Mouse (Mus musculus) kidney, postnatal 0 days (tissue): ENCODE measurements around the gene Ndufv3. TPM values are rescaled to one million over a fixed set of nuclear protein-coding genes. Genes with fewer than 3 reads are reported as not detected.
"Not testable (repeated sequence)": the region's sequence is repeated elsewhere in the genome, so short reads cannot be mapped to it uniquely, and the experiment has no call there.

Source experiments
- ATAC-seq: fragments of 200-750 bp; cut with Nextera tagmentation; replicated peaks from 2 replicates; pipeline ENCODE4 v1.8.0; 2017; ENCODE audit warnings: low read depth, moderate number of reproducible peaks, moderate TSS enrichment, moderate library complexity; ENCODE audit not compliant: low FRiP score
- DNase-seq: peaks from one replicate; pipeline ENCODE4 v3.0.0-alpha.2; 2016; ENCODE audit warnings: low spot score
- H3K27ac ChIP-seq: fragments of 300-500 bp; sonication (generic); 2 replicates; pipeline ENCODE4 v1.5.1; 2014; ENCODE audit warnings: mild to moderate bottlenecking
- H3K27me3 ChIP-seq: fragments of 300-500 bp; sonication (generic); 2 replicates; pipeline ENCODE4 v1.6.1; 2014; ENCODE audit warnings: low read length, mixed read lengths; ENCODE audit not compliant: insufficient read depth
- H3K36me3 ChIP-seq: fragments of 300-500 bp; sonication (generic); 2 replicates; pipeline ENCODE4 v1.6.1; 2014; ENCODE audit warnings: low read length, mixed read lengths; ENCODE audit not compliant: insufficient read depth
- H3K4me1 ChIP-seq: fragments of 300-500 bp; sonication (generic); replicated peaks from 2 replicates; pipeline ENCODE4 v1.6.1; 2014; ENCODE audit warnings: antibody characterized with exemption, low read length, mixed read lengths; ENCODE audit not compliant: insufficient read depth
- H3K4me2 ChIP-seq: fragments of 300-500 bp; sonication (generic); 2 replicates; pipeline ENCODE4 v1.6.1; 2014; ENCODE audit warnings: mild to moderate bottlenecking, low read length, moderate library complexity, mixed read lengths
- H3K4me3 ChIP-seq: fragments of 300-500 bp; sonication (generic); replicated peaks from 2 replicates; pipeline ENCODE4 v1.5.1; 2014; ENCODE audit warnings: low read depth, low read length
- H3K9ac ChIP-seq: fragments of 300-500 bp; sonication (generic); 2 replicates; pipeline ENCODE4 v1.6.1; 2014; ENCODE audit warnings: low read depth, low read length
- H3K9me3 ChIP-seq: fragments of 300-500 bp; sonication (generic); replicated peaks from 2 replicates; pipeline ENCODE4 v1.6.1; 2016; ENCODE audit warnings: low read length, inconsistent platforms, mixed read lengths
- CTCF ChIP-seq: IDR thresholded peaks from 2 replicates; pipeline ENCODE4 v1.5.1; 2016; ENCODE audit warnings: antibody characterized with exemption, low read depth, mild to moderate bottlenecking, moderate library complexity
- WGBS: fragments of 180-500 bp; shearing (Covaris S2); extraction: QIAGEN DNeasy Blood & Tissue Kit; methylation state at CpG from one replicate; pipeline ENCODE4 v1.1.7; 2014; 5-methylcytosine and 5-hydroxymethylcytosine counted together
- polyA plus RNA-seq: library from polyadenylated mRNA; unstranded; fragments of >200 nt; fragmentation: Nextera tagmentation; extraction: Ambion mirVana; gene quantifications from 2 replicates; pipeline ENCODE4 v1.2.1, GENCODE M21; 2015

Ndufv3 gene
- polyA plus RNA-seq, 1 experiment from 2014 or later, result 364 TPM

DNA sequence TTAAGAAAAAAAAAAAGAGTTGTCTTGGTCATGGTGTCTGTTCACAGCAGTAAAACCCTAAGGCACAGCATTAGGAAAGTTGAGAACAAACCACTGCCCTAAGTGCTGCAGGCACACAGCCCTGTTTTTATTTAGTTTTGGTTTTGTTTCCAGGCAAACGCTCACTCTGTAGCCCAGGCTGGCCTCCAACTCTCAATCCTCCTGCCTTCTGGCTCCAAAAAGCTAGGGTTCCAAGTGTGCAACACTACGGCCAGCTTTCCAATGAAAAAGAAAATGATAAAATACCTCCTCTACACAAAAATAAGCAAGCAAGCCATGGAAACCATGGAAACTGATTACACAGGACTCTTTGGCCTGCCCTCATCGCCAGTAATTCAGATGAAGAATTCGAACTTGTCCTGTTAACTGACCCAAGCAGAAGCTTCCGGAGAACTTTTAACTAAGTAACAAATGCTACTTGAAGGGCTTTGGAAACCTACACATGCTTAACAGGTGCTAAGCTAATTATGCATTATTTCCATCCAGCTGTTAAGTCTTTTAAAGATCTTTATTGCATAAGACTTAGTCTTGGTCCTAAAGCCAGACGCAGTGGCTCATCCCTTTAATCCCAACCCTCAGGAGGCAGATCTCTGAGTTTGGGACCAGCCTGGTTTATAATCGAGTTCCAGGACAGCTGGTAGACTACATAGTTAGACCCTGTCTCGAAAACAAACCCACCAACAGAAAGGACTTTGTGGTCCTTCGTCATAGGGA, 26.7 kb downstream of the Ndufv3 start:
- H3K27ac ChIP-seq, result no peak overlapping the region
- H3K36me3 ChIP-seq, result no peaks in the 10 kb centered on the region
- no peaks in the 10 kb centered on the region for H3K27me3 ChIP-seq
- no peak for TF ChIP-seq CTCF
- ATAC-seq (no peak), DNase-seq (no peak)
- H3K4me3 ChIP-seq, result no peak overlapping the region
- H3K9ac ChIP-seq, result no peak overlapping the region
- no peaks in the 10 kb centered on the region for H3K9me3 ChIP-seq
- WGBS, result 81% methylated on average over 9 of the region's 9 CpGs
- no peak overlapping the region for H3K4me2 ChIP-seq
- H3K4me1 ChIP-seq, result no peaks in the 10 kb centered on the region

DNA sequence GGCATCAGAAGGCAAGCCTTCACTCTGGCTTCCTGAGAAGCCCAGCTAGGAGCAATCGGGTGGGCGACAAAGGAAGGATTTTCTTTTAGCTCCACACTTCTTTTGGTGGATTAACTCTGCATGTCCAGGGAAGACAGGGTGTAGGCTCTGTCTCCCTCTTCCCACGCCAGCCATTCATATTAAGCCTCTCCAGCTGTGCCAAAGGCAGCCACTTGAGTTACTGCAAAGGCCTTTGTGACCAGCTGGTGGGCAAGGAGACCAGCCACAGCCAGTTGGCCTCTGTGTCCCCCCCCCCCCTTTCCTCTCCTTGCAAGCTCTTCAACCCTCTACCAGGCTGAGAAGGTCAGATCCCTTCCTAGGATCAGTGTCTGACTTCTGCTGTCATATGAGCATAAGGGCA, 28.1 kb downstream of the Ndufv3 start:
- WGBS, result 69% methylated on average over 3 of the region's 3 CpGs
- no peaks in the 10 kb centered on the region for H3K9me3 ChIP-seq
- no peak overlapping the region for H3K4me3 ChIP-seq
- no peak for ATAC-seq
- no peaks in the 10 kb centered on the region for H3K27me3 ChIP-seq
- no peak for TF ChIP-seq CTCF
- H3K4me2 ChIP-seq, result no peak overlapping the region
- H3K4me1 ChIP-seq, result no peaks in the 10 kb centered on the region
- no peak overlapping the region for H3K9ac ChIP-seq
- H3K36me3 ChIP-seq, result no peaks in the 10 kb centered on the region
- DNase-seq, result no peak
- H3K27ac ChIP-seq, result no peak overlapping the region

GRCm38 (mm10) chr17:31549389-31549788, 29.5 kb downstream of the Ndufv3 start:
- Histone ChIP-seq H3K4me3 (no peak overlapping the region), H3K36me3 (no peaks in the 10 kb centered on the region), H3K4me1 (no peaks in the 10 kb centered on the region), H3K9ac (no peak overlapping the region), H3K27me3 (no peaks in the 10 kb centered on the region), H3K9me3 (no peaks in the 10 kb centered on the region), H3K27ac (peak overlapping the region; percentile 36), H3K4me2 (no peak overlapping the region)
- peak; percentile 84 for ATAC-seq
- no peak for DNase-seq
- 26% methylated on average over 8 of the region's 8 CpGs for WGBS
- TF ChIP-seq CTCF, result no peak

GRCm38 (mm10) chr17:31552601-31553000, 32.7 kb downstream of the Ndufv3 start:
- H3K4me2 ChIP-seq, H3K4me3 ChIP-seq, H3K27me3 ChIP-seq, H3K36me3 ChIP-seq, DNase-seq, ATAC-seq, H3K27ac ChIP-seq, H3K4me1 ChIP-seq, H3K9me3 ChIP-seq, H3K9ac ChIP-seq: not testable (repeated sequence)
- 96% methylated on average over 23 of the region's 23 CpGs for WGBS

GRCm38 (mm10) chr17:31556253-31556652, 36.3 kb downstream of the Ndufv3 start:
- Histone ChIP-seq H3K4me3 (no peak overlapping the region), H3K36me3 (no peaks in the 10 kb centered on the region), H3K27ac (no peak overlapping the region), H3K9me3 (no peaks in the 10 kb centered on the region), H3K4me1 (peaks cover 15% of the 10 kb centered on the region), H3K4me2 (no peak overlapping the region), H3K9ac (no peak overlapping the region), H3K27me3 (no peaks in the 10 kb centered on the region)
- TF ChIP-seq CTCF, result no peak
- DNase-seq (no peak), ATAC-seq (no peak)
- 79% methylated on average over 4 of the region's 4 CpGs for WGBS

GRCm38 (mm10) chr17:31557124-31557880, 37.4 kb downstream of the Ndufv3 start:
- ATAC-seq (peak; percentile 55; the same call in 1 of the 2 replicates), DNase-seq (peak; percentile 86)
- Histone ChIP-seq H3K4me1 (peaks cover 15% of the 10 kb centered on the region), H3K27ac (peak overlapping the region; percentile 57; the same call in 1 of the 2 replicates), H3K9ac (no peak overlapping the region), H3K27me3 (no peaks in the 10 kb centered on the region), H3K4me3 (no peak overlapping the region), H3K4me2 (peak overlapping the region; percentile 32; the same call in 1 of the 2 replicates), H3K36me3 (no peaks in the 10 kb centered on the region), H3K9me3 (no peaks in the 10 kb centered on the region)
- TF ChIP-seq CTCF, result no peak
- WGBS, result 44% methylated on average over 11 of the region's 11 CpGs
